Mouse (Mus musculus) liver, postnatal 0 days (tissue): ENCODE data around the gene Hmox2. TPM values are rescaled to one million over a fixed set of nuclear protein-coding genes. Genes with fewer than 3 reads are reported as not detected.

ENCODE experiments used
- ATAC-seq: fragments of 200-750 bp; cut with Nextera tagmentation; 2 replicates; pipeline ENCODE4 v1.8.0; 2017; ENCODE audit warnings: mild to moderate bottlenecking, moderate library complexity
- DNase-seq: peaks from one replicate; pipeline ENCODE4 v3.0.0-alpha.2; 2016
- H3K27ac ChIP-seq: fragments of 300-500 bp; sonication (generic); 2 replicates; pipeline ENCODE4 v1.5.1; 2014; ENCODE audit warnings: antibody characterized with exemption, moderate library complexity, mild to moderate bottlenecking, low read depth
- H3K27me3 ChIP-seq: fragments of 300-500 bp; sonication (generic); 2 replicates; pipeline ENCODE4 v1.6.1; 2014; ENCODE audit warnings: low read length, control low read depth, mixed read lengths; ENCODE audit not compliant: insufficient read depth
- H3K36me3 ChIP-seq: fragments of 300-500 bp; sonication (generic); replicated peaks from 2 replicates; pipeline ENCODE4 v1.6.1; 2014; ENCODE audit warnings: mild to moderate bottlenecking, control low read depth, low read length, moderate library complexity, mixed read lengths; ENCODE audit not compliant: insufficient read depth
- H3K4me1 ChIP-seq: fragments of 300-500 bp; sonication (generic); 2 replicates; pipeline ENCODE4 v1.6.1; 2014; ENCODE audit warnings: antibody characterized with exemption, mild to moderate bottlenecking, control low read depth; ENCODE audit not compliant: insufficient read depth
- H3K4me2 ChIP-seq: fragments of 300-500 bp; sonication (generic); 2 replicates; pipeline ENCODE4 v1.6.1; 2014; ENCODE audit warnings: low read depth, mild to moderate bottlenecking, low read length, moderate library complexity, mixed read lengths
- H3K4me3 ChIP-seq: fragments of 300-500 bp; sonication (generic); 2 replicates; pipeline ENCODE4 v1.5.1; 2014; ENCODE audit warnings: low read depth, low read length
- H3K9ac ChIP-seq: fragments of 300-500 bp; sonication (generic); replicated peaks from 2 replicates; pipeline ENCODE4 v1.6.1; 2014; ENCODE audit warnings: mild to moderate bottlenecking, moderate library complexity
- H3K9me3 ChIP-seq: fragments of 300-500 bp; sonication (generic); 2 replicates; pipeline ENCODE4 v1.6.1; 2016; ENCODE audit warnings: mild to moderate bottlenecking, control low read depth, low read length, mixed read lengths
- CTCF ChIP-seq: sonication (generic); IDR thresholded peaks from 2 replicates; pipeline ENCODE4 v1.5.1; 2016; ENCODE audit warnings: antibody characterized with exemption, low read depth
- EP300 ChIP-seq: IDR thresholded peaks from 2 replicates; pipeline ENCODE4 v1.6.1; 2016; ENCODE audit warnings: antibody characterized with exemption, low read depth, mild to moderate bottlenecking
- WGBS: fragments of 180-500 bp; shearing (Covaris S2); extraction: QIAGEN DNeasy Blood & Tissue Kit; methylation state at CpG from one replicate; pipeline ENCODE4 v1.1.7; 2014; ENCODE audit not compliant: insufficient replicate concordance; 5-methylcytosine and 5-hydroxymethylcytosine counted together
- polyA plus RNA-seq: library from polyadenylated mRNA; unstranded; fragments of >200 nt; fragmentation: Nextera tagmentation; extraction: Ambion mirVana; gene quantifications from 2 replicates; pipeline ENCODE4 v1.2.1, GENCODE M21; 2015

The Hmox2 gene
- polyA plus RNA-seq, 1 experiment from 2014 or later, result 57.7 TPM

- ATAC-seq (no peak), DNase-seq (no peak)
- H3K4me2 ChIP-seq, result no peak overlapping the region
- no peak for TF ChIP-seq EP300
- H3K4me1 ChIP-seq, result peaks cover 27% of the 10 kb centered on the region
- H3K9ac ChIP-seq, result no peak overlapping the region
- H3K4me3 ChIP-seq, result no peak overlapping the region
- no peaks in the 10 kb centered on the region for H3K27me3 ChIP-seq
- 45% methylated on average over 1 of the region's 1 CpGs for WGBS
- no peaks in the 10 kb centered on the region for H3K9me3 ChIP-seq
- no peak overlapping the region for H3K27ac ChIP-seq
- peaks cover 27% of the 10 kb centered on the region for H3K36me3 ChIP-seq
These were observed 47.3 kb downstream of the Hmox2 start for GRCm38 (mm10) chr16:4773289-4773970.

GRCm38 (mm10) chr16:4777171-4777904, 51.2 kb downstream of the Hmox2 start:
- no peak overlapping the region for H3K9ac ChIP-seq
- WGBS, result 84% methylated on average over 3 of the region's 3 CpGs
- peaks cover 37% of the 10 kb centered on the region for H3K4me1 ChIP-seq
- TF ChIP-seq EP300 (no peak), CTCF (no peak)
- H3K27me3 ChIP-seq, result no peaks in the 10 kb centered on the region
- no peak overlapping the region for H3K4me2 ChIP-seq
- H3K4me3 ChIP-seq, result no peak overlapping the region
- ATAC-seq (peak; percentile 48), DNase-seq (peak; percentile 50)
- no peak overlapping the region for H3K27ac ChIP-seq
- 0 out of 2 replicates have a peak, but pooled peaks cover 7% of the 10 kb centered on the region for H3K36me3 ChIP-seq
- H3K9me3 ChIP-seq, result no peaks in the 10 kb centered on the region

GRCm38 (mm10) chr16:4777905-4778609, 51.9 kb downstream of the Hmox2 start:
- WGBS, result 83% methylated on average over 4 of the region's 4 CpGs

GRCm38 (mm10) chr16:4778940-4779339, 52.8 kb downstream of the Hmox2 start:
- DNase-seq, result no peak
- H3K9me3 ChIP-seq, result no peaks in the 10 kb centered on the region
- WGBS, result 82% methylated on average over 4 of the region's 4 CpGs
- H3K4me2 ChIP-seq, result no peak overlapping the region
- H3K4me3 ChIP-seq, result no peak overlapping the region
- H3K9ac ChIP-seq, result no peak overlapping the region
- H3K36me3 ChIP-seq, result peaks cover 7% of the 10 kb centered on the region; the same call in 1 of the 2 replicates
- no peak for TF ChIP-seq CTCF
- TF ChIP-seq EP300, result no peak
- H3K27me3 ChIP-seq, result no peaks in the 10 kb centered on the region
- peaks cover 41% of the 10 kb centered on the region for H3K4me1 ChIP-seq
- H3K27ac ChIP-seq, result no peak overlapping the region
- no peak for ATAC-seq

More at GRCm38 (mm10) chr16:4777905-4778609, 51.9 kb downstream of the Hmox2 start:
- Histone ChIP-seq H3K4me2 (no peak overlapping the region), H3K9me3 (no peaks in the 10 kb centered on the region), H3K4me1 (peaks cover 39% of the 10 kb centered on the region), H3K36me3 (0 out of 2 replicates have a peak, but pooled peaks cover 7% of the 10 kb centered on the region), H3K27me3 (no peaks in the 10 kb centered on the region), H3K27ac (no peak overlapping the region), H3K9ac (no peak overlapping the region), H3K4me3 (no peak overlapping the region)
- ATAC-seq, result peak; percentile 22; the same call in 1 of the 2 replicates
- DNase-seq, result no peak
- TF ChIP-seq EP300, result no peak
- no peak for TF ChIP-seq CTCF

GRCm38 (mm10) chr16:4781524-4782196, 55.5 kb downstream of the Hmox2 start:
- Histone ChIP-seq H3K36me3 (peaks cover 7% of the 10 kb centered on the region; the same call in 1 of the 2 replicates), H3K4me2 (no peak overlapping the region), H3K9ac (no peak overlapping the region), H3K27me3 (no peaks in the 10 kb centered on the region), H3K27ac (peak overlapping the region; percentile 75), H3K4me1 (peaks cover 43% of the 10 kb centered on the region), H3K9me3 (no peaks in the 10 kb centered on the region), H3K4me3 (no peak overlapping the region)
- TF ChIP-seq EP300 (no peak), CTCF (no peak)
- ATAC-seq (no peak), DNase-seq (no peak)
- WGBS, result 71% methylated on average over 5 of the region's 5 CpGs
